Mouse (Mus musculus) testis, adult 2 months (tissue): Measurements from ENCODE around the gene BC035947.

Experiments
- CTCF ChIP-seq: fragments of 200-500 bp; IDR thresholded peaks from 2 replicates; pipeline ENCODE4 v1.5.1; 2012; ENCODE audit warnings: low read depth, mild to moderate bottlenecking, inconsistent platforms, low read length, moderate library complexity; ENCODE audit not compliant: control insufficient read depth, insufficient read depth, insufficient replicate concordance
- POLR2A ChIP-seq: fragments of 200-500 bp; IDR thresholded peaks from 2 replicates; pipeline ENCODE4 v1.6.1; 2012; ENCODE audit warnings: low read depth, mild to moderate bottlenecking, inconsistent platforms, low read length, moderate library complexity; ENCODE audit not compliant: control insufficient read depth

GRCm38 (mm10) chr1:78483430-78483829, 28.5 kb downstream of the BC035947 start:
- TF ChIP-seq POLR2A (no peak), CTCF (no peak)
